Mouse (Mus musculus) intestine, embryonic 14.5 days (tissue): ENCODE data around the gene Insyn1. TPM values are rescaled to one million over a fixed set of nuclear protein-coding genes. Genes with fewer than 3 reads are reported as not detected.

Experiments
- ATAC-seq: fragments of 200-750 bp; cut with Nextera tagmentation; replicated peaks from 2 replicates; pipeline ENCODE4 v1.8.0; 2017; ENCODE audit warnings: low read depth, moderate number of reproducible peaks, moderate TSS enrichment, moderate library complexity; ENCODE audit not compliant: low FRiP score, low TSS enrichment
- DNase-seq: peaks from one replicate; pipeline ENCODE4 v3.0.0-alpha.2; 2018; ENCODE audit warnings: low spot score
- H3K27ac ChIP-seq: fragments of 300-500 bp; sonication (generic); 2 replicates; pipeline ENCODE4 v1.5.1; 2014; ENCODE audit warnings: low read depth, mild to moderate bottlenecking, control low read depth
- H3K27me3 ChIP-seq: fragments of 300-500 bp; sonication (generic); replicated peaks from 2 replicates; pipeline ENCODE4 v1.6.1; 2014; ENCODE audit warnings: low read length, control low read depth; ENCODE audit not compliant: control insufficient read depth, insufficient read depth
- H3K36me3 ChIP-seq: fragments of 300-500 bp; sonication (generic); 2 replicates; pipeline ENCODE4 v1.6.1; 2014; ENCODE audit warnings: low read length, control low read depth; ENCODE audit not compliant: control insufficient read depth, insufficient read depth
- H3K4me1 ChIP-seq: fragments of 300-500 bp; sonication (generic); replicated peaks from 2 replicates; pipeline ENCODE4 v1.6.1; 2014; ENCODE audit warnings: low read length, control low read depth, mixed read lengths; ENCODE audit not compliant: control insufficient read depth, insufficient read depth
- H3K4me2 ChIP-seq: fragments of 300-500 bp; sonication (generic); 2 replicates; pipeline ENCODE4 v1.6.1; 2014; ENCODE audit warnings: low read length
- H3K4me3 ChIP-seq: fragments of 300-500 bp; sonication (generic); 2 replicates; pipeline ENCODE4 v1.5.1; 2014; ENCODE audit warnings: low read depth, low read length, control low read depth, mixed read lengths
- H3K9ac ChIP-seq: fragments of 300-500 bp; sonication (generic); 2 replicates; pipeline ENCODE4 v1.6.1; 2014; ENCODE audit warnings: mild to moderate bottlenecking, low read length
- H3K9me3 ChIP-seq: fragments of 300-500 bp; sonication (generic); 2 replicates; pipeline ENCODE4 v1.6.1; 2016; ENCODE audit warnings: low read length, control low read depth; ENCODE audit not compliant: control insufficient read depth
- WGBS: fragments of 180-500 bp; shearing (Covaris S2); extraction: QIAGEN DNeasy Blood & Tissue Kit; methylation state at CpG from one replicate; pipeline ENCODE4 v1.1.7; 2014; 5-methylcytosine and 5-hydroxymethylcytosine counted together
- polyA plus RNA-seq: library from polyadenylated mRNA; unstranded; fragments of >200 nt; fragmentation: Nextera tagmentation; extraction: Ambion mirVana; gene quantifications from 2 replicates; pipeline ENCODE4 v1.2.1, GENCODE M21; 2014

The Insyn1 gene
- polyA plus RNA-seq, 1 experiment from 2014 or later, result 1.9 TPM

GRCm38 (mm10) chr9:58447997-58448595, 40.3 kb upstream of the Insyn1 start:
- WGBS, result 73% methylated on average over 12 of the region's 12 CpGs
- ATAC-seq, result no peak

GRCm38 (mm10) chr9:58449526-58449925, 38.9 kb upstream of the Insyn1 start:
- Histone ChIP-seq H3K27ac (no peak overlapping the region), H3K4me3 (no peak overlapping the region), H3K27me3 (no peaks in the 10 kb centered on the region), H3K4me1 (no peaks in the 10 kb centered on the region), H3K4me2 (no peak overlapping the region), H3K36me3 (no peaks in the 10 kb centered on the region), H3K9ac (no peak overlapping the region), H3K9me3 (no peaks in the 10 kb centered on the region)
- DNase-seq, result no peak
- 49% methylated on average over 3 of the region's 3 CpGs for WGBS
- no peak for ATAC-seq

More at GRCm38 (mm10) chr9:58447997-58448595, 40.3 kb upstream of the Insyn1 start:
- no peaks in the 10 kb centered on the region for H3K4me1 ChIP-seq
- H3K9ac ChIP-seq, result no peak overlapping the region
- H3K9me3 ChIP-seq, result no peaks in the 10 kb centered on the region
- DNase-seq, result no peak
- no peak overlapping the region for H3K4me2 ChIP-seq
- no peak overlapping the region for H3K4me3 ChIP-seq
- no peaks in the 10 kb centered on the region for H3K27me3 ChIP-seq
- H3K36me3 ChIP-seq, result no peaks in the 10 kb centered on the region
- H3K27ac ChIP-seq, result no peak overlapping the region

GRCm38 (mm10) chr9:58453791-58454378, 34.5 kb upstream of the Insyn1 start:
- ATAC-seq, result no peak

GRCm38 (mm10) chr9:58454886-58455285, 33.5 kb upstream of the Insyn1 start:
- Histone ChIP-seq H3K27ac (no peak overlapping the region), H3K4me2 (no peak overlapping the region), H3K27me3 (no peaks in the 10 kb centered on the region), H3K9me3 (no peaks in the 10 kb centered on the region), H3K4me1 (0 out of 2 replicates have a peak, but pooled peaks cover 4% of the 10 kb centered on the region), H3K9ac (no peak overlapping the region), H3K4me3 (no peak overlapping the region), H3K36me3 (no peaks in the 10 kb centered on the region)
- WGBS, result 42% methylated on average over 3 of the region's 3 CpGs
- no peak for ATAC-seq
- no peak for DNase-seq

More at GRCm38 (mm10) chr9:58453791-58454378, 34.5 kb upstream of the Insyn1 start:
- H3K4me2 ChIP-seq, result no peak overlapping the region
- H3K9ac ChIP-seq, result no peak overlapping the region
- no peaks in the 10 kb centered on the region for H3K27me3 ChIP-seq
- no peak overlapping the region for H3K4me3 ChIP-seq
- H3K9me3 ChIP-seq, result no peaks in the 10 kb centered on the region
- H3K27ac ChIP-seq, result no peak overlapping the region
- DNase-seq, result no peak
- no peaks in the 10 kb centered on the region for H3K36me3 ChIP-seq
- WGBS, result 74% methylated on average over 5 of the region's 5 CpGs
- H3K4me1 ChIP-seq, result 0 out of 2 replicates have a peak, but pooled peaks cover 4% of the 10 kb centered on the region

GRCm38 (mm10) chr9:58455798-58456197, 32.6 kb upstream of the Insyn1 start:
- H3K4me3 ChIP-seq, result no peak overlapping the region
- H3K27me3 ChIP-seq, result no peaks in the 10 kb centered on the region
- H3K4me2 ChIP-seq, result no peak overlapping the region
- ATAC-seq (no peak), DNase-seq (peak; percentile 64)
- H3K9ac ChIP-seq, result no peak overlapping the region
- H3K36me3 ChIP-seq, result no peaks in the 10 kb centered on the region
- no peaks in the 10 kb centered on the region for H3K9me3 ChIP-seq
- 0 out of 2 replicates have a peak, but pooled peaks cover 4% of the 10 kb centered on the region for H3K4me1 ChIP-seq
- no peak overlapping the region for H3K27ac ChIP-seq
- 17% methylated on average over 13 of the region's 13 CpGs for WGBS

GRCm38 (mm10) chr9:58457481-58457955, 30.9 kb upstream of the Insyn1 start:
- Histone ChIP-seq H3K4me2 (no peak overlapping the region), H3K4me3 (no peak overlapping the region), H3K27me3 (no peaks in the 10 kb centered on the region), H3K4me1 (0 out of 2 replicates have a peak, but pooled peaks cover 4% of the 10 kb centered on the region), H3K9ac (no peak overlapping the region), H3K27ac (no peak overlapping the region), H3K9me3 (no peaks in the 10 kb centered on the region), H3K36me3 (no peaks in the 10 kb centered on the region)
- DNase-seq, result no peak
- ATAC-seq, result no peak
- WGBS, result 62% methylated on average over 7 of the region's 7 CpGs

GRCm38 (mm10) chr9:58458341-58458740, 30.1 kb upstream of the Insyn1 start:
- Histone ChIP-seq H3K27me3 (no peaks in the 10 kb centered on the region), H3K36me3 (no peaks in the 10 kb centered on the region), H3K4me1 (0 out of 2 replicates have a peak, but pooled peaks cover 4% of the 10 kb centered on the region), H3K4me3 (no peak overlapping the region), H3K9ac (no peak overlapping the region), H3K4me2 (no peak overlapping the region), H3K9me3 (no peaks in the 10 kb centered on the region), H3K27ac (no peak overlapping the region)
- DNase-seq (no peak), ATAC-seq (no peak)
- WGBS, result 88% methylated on average over 3 of the region's 3 CpGs

GRCm38 (mm10) chr9:58458856-58459553, 29.4 kb upstream of the Insyn1 start:
- DNase-seq, result no peak
- Histone ChIP-seq H3K9ac (no peak overlapping the region), H3K4me1 (0 out of 2 replicates have a peak, but pooled peaks cover 4% of the 10 kb centered on the region), H3K4me2 (no peak overlapping the region), H3K4me3 (no peak overlapping the region), H3K9me3 (no peaks in the 10 kb centered on the region), H3K27me3 (no peaks in the 10 kb centered on the region), H3K27ac (no peak overlapping the region), H3K36me3 (no peaks in the 10 kb centered on the region)
- ATAC-seq, result no peak
- WGBS, result 88% methylated on average over 6 of the region's 6 CpGs
